Mouse (Mus musculus) limb, embryonic 12.5 days (tissue): ENCODE measurements around the gene Sdr39u1. TPM values are rescaled to one million over a fixed set of nuclear protein-coding genes. Genes with fewer than 3 reads are reported as not detected.
A peak's percentile ranks its signal among the peaks of the same experiment; 100 is the strongest.

ENCODE experiments used
- ATAC-seq: fragments of 200-750 bp; cut with Nextera tagmentation; 2 replicates; pipeline ENCODE4 v1.8.0; 2017; ENCODE audit warnings: low read depth, moderate TSS enrichment; ENCODE audit not compliant: insufficient number of reproducible peaks, insufficient read depth, low FRiP score, low TSS enrichment
- H3K27ac ChIP-seq: fragments of 300-500 bp; sonication (generic); 2 replicates; pipeline ENCODE4 v1.5.1; 2016; ENCODE audit warnings: mild to moderate bottlenecking, moderate library complexity
- H3K27me3 ChIP-seq: fragments of 300-500 bp; sonication (generic); 2 replicates; pipeline ENCODE4 v1.6.1; 2016; ENCODE audit warnings: mild to moderate bottlenecking, moderate library complexity
- H3K36me3 ChIP-seq: fragments of 300-500 bp; sonication (generic); 2 replicates; pipeline ENCODE4 v1.6.1; 2016; ENCODE audit warnings: mild to moderate bottlenecking, moderate library complexity
- H3K4me1 ChIP-seq: fragments of 300-500 bp; sonication (generic); replicated peaks from 2 replicates; pipeline ENCODE4 v1.6.1; 2016
- H3K4me2 ChIP-seq: fragments of 300-500 bp; sonication (generic); 2 replicates; pipeline ENCODE4 v1.6.1; 2016; ENCODE audit warnings: mild to moderate bottlenecking, moderate library complexity
- H3K4me3 ChIP-seq: fragments of 300-500 bp; sonication (generic); replicated peaks from 2 replicates; pipeline ENCODE4 v1.5.1; 2016; ENCODE audit warnings: mild to moderate bottlenecking
- H3K9ac ChIP-seq: fragments of 300-500 bp; sonication (generic); replicated peaks from 2 replicates; pipeline ENCODE4 v1.6.1; 2016; ENCODE audit warnings: mild to moderate bottlenecking, moderate library complexity
- H3K9me3 ChIP-seq: fragments of 300-500 bp; sonication (generic); 2 replicates; pipeline ENCODE4 v1.6.1; 2016; ENCODE audit warnings: mild to moderate bottlenecking, moderate library complexity
- WGBS: fragments of 180-500 bp; shearing (Covaris S2); methylation state at CpG from one replicate; pipeline ENCODE4 v1.1.7; 2016; 5-methylcytosine and 5-hydroxymethylcytosine counted together
- polyA plus RNA-seq: library from polyadenylated mRNA; unstranded; fragments of >200 nt; fragmentation: Nextera tagmentation; extraction: Ambion mirVana; gene quantifications from 2 replicates; pipeline ENCODE4 v1.2.1, GENCODE M21; 2016

Sdr39u1 gene
- polyA plus RNA-seq, 1 experiment from 2014 or later = 81.7 TPM

GRCm38 (mm10) chr14:55872551-55872950 lies 27.5 kb downstream of the Sdr39u1 start:
- Histone ChIP-seq H3K27ac (no peak overlapping the region), H3K9me3 (no peaks in the 10 kb centered on the region), H3K9ac (no peak overlapping the region), H3K36me3 (peaks cover 60% of the 10 kb centered on the region), H3K27me3 (no peaks in the 10 kb centered on the region), H3K4me2 (no peak overlapping the region), H3K4me1 (peaks cover 24% of the 10 kb centered on the region), H3K4me3 (no peak overlapping the region)
- 87% methylated on average over 17 of the region's 17 CpGs for WGBS
- ATAC-seq = no peak

GRCm38 (mm10) chr14:55872039-55872438 lies 28.1 kb downstream of the Sdr39u1 start:
- WGBS = 92% methylated on average over 12 of the region's 12 CpGs
- no peak for ATAC-seq
- Histone ChIP-seq H3K36me3 (peaks cover 65% of the 10 kb centered on the region), H3K9me3 (no peaks in the 10 kb centered on the region), H3K27ac (no peak overlapping the region), H3K4me1 (peaks cover 19% of the 10 kb centered on the region), H3K4me2 (no peak overlapping the region), H3K4me3 (no peak overlapping the region), H3K9ac (no peak overlapping the region), H3K27me3 (no peaks in the 10 kb centered on the region)

GRCm38 (mm10) chr14:55869538-55869937 lies 30.6 kb downstream of the Sdr39u1 start:
- H3K36me3 ChIP-seq = peaks cover 90% of the 10 kb centered on the region
- WGBS = 91% methylated on average over 6 of the region's 6 CpGs
- no peaks in the 10 kb centered on the region for H3K27me3 ChIP-seq
- no peak overlapping the region for H3K9ac ChIP-seq
- H3K4me2 ChIP-seq = no peak overlapping the region
- no peaks in the 10 kb centered on the region for H3K9me3 ChIP-seq
- no peak overlapping the region for H3K4me3 ChIP-seq
- H3K4me1 ChIP-seq = peaks cover 17% of the 10 kb centered on the region
- H3K27ac ChIP-seq = no peak overlapping the region
- no peak for ATAC-seq

- Histone ChIP-seq H3K27ac (no peak overlapping the region), H3K36me3 (peaks cover 100% of the 10 kb centered on the region), H3K4me3 (no peak overlapping the region), H3K9me3 (no peaks in the 10 kb centered on the region), H3K27me3 (no peaks in the 10 kb centered on the region), H3K4me1 (peaks cover 13% of the 10 kb centered on the region), H3K9ac (no peak overlapping the region), H3K4me2 (no peak overlapping the region)
- 90% methylated on average over 14 of the region's 14 CpGs for WGBS
- ATAC-seq = no peak
Observed at GRCm38 (mm10) chr14:55868230-55869026, 31.7 kb downstream of the Sdr39u1 start.

GRCm38 (mm10) chr14:55866962-55867361 lies 33.1 kb downstream of the Sdr39u1 start:
- Histone ChIP-seq H3K4me2 (no peak overlapping the region), H3K9ac (no peak overlapping the region), H3K27ac (no peak overlapping the region), H3K4me3 (no peak overlapping the region), H3K9me3 (no peaks in the 10 kb centered on the region), H3K27me3 (no peaks in the 10 kb centered on the region), H3K36me3 (peaks cover 99% of the 10 kb centered on the region), H3K4me1 (peaks cover 21% of the 10 kb centered on the region)
- WGBS = 39% methylated on average over 4 of the region's 4 CpGs
- no peak for ATAC-seq

GRCm38 (mm10) chr14:55863773-55864172 lies 36.3 kb downstream of the Sdr39u1 start:
- peak overlapping the region; percentile 2; the same call in 1 of the 2 replicates for H3K4me2 ChIP-seq
- H3K27ac ChIP-seq = no peak overlapping the region
- H3K4me1 ChIP-seq = peaks cover 48% of the 10 kb centered on the region
- H3K9me3 ChIP-seq = no peaks in the 10 kb centered on the region
- no peaks in the 10 kb centered on the region for H3K27me3 ChIP-seq
- WGBS = 30% methylated on average over 7 of the region's 7 CpGs
- H3K9ac ChIP-seq = no peak overlapping the region
- peaks cover 79% of the 10 kb centered on the region for H3K36me3 ChIP-seq
- ATAC-seq = 0 out of 2 replicates have a peak, but pooled peaks have one; percentile 9
- no peak overlapping the region for H3K4me3 ChIP-seq

- Histone ChIP-seq H3K9ac (no peak overlapping the region), H3K4me3 (no peak overlapping the region), H3K9me3 (no peaks in the 10 kb centered on the region), H3K27me3 (no peaks in the 10 kb centered on the region), H3K4me1 (peaks cover 51% of the 10 kb centered on the region), H3K4me2 (no peak overlapping the region), H3K27ac (0 out of 2 replicates have a peak overlapping the region, but pooled peaks have one; percentile 29), H3K36me3 (peaks cover 75% of the 10 kb centered on the region)
- no peak for ATAC-seq
- WGBS = 89% methylated on average over 10 of the region's 10 CpGs
Observed at GRCm38 (mm10) chr14:55862970-55863369, 37.1 kb downstream of the Sdr39u1 start.

- WGBS = 66% methylated on average over 6 of the region's 6 CpGs
- H3K9ac ChIP-seq = no peak overlapping the region
- H3K27me3 ChIP-seq = no peaks in the 10 kb centered on the region
- ATAC-seq = no peak
- no peaks in the 10 kb centered on the region for H3K9me3 ChIP-seq
- peaks cover 59% of the 10 kb centered on the region for H3K4me1 ChIP-seq
- no peak overlapping the region for H3K4me2 ChIP-seq
- H3K27ac ChIP-seq = peak overlapping the region; percentile 14; the same call in 1 of the 2 replicates
- H3K36me3 ChIP-seq = peaks cover 75% of the 10 kb centered on the region
- no peak overlapping the region for H3K4me3 ChIP-seq
Observed at GRCm38 (mm10) chr14:55862186-55862585, 37.9 kb downstream of the Sdr39u1 start.

GRCm38 (mm10) chr14:55857588-55857987 lies 42.5 kb downstream of the Sdr39u1 start:
- peaks cover 68% of the 10 kb centered on the region for H3K4me1 ChIP-seq
- WGBS = 42% methylated on average over 4 of the region's 4 CpGs
- H3K9ac ChIP-seq = no peak overlapping the region
- H3K4me3 ChIP-seq = peak overlapping the region; percentile 18; the same call in 1 of the 2 replicates
- ATAC-seq = no peak
- H3K36me3 ChIP-seq = peaks cover 34% of the 10 kb centered on the region
- no peak overlapping the region for H3K27ac ChIP-seq
- H3K4me2 ChIP-seq = peak overlapping the region; percentile 98
- no peaks in the 10 kb centered on the region for H3K27me3 ChIP-seq
- no peaks in the 10 kb centered on the region for H3K9me3 ChIP-seq

- Histone ChIP-seq H3K9ac (peak overlapping the region; percentile 89), H3K4me3 (peak overlapping the region; percentile 78), H3K36me3 (peaks cover 23% of the 10 kb centered on the region), H3K27ac (peak overlapping the region; percentile 98), H3K9me3 (no peaks in the 10 kb centered on the region), H3K4me1 (peaks cover 64% of the 10 kb centered on the region), H3K27me3 (no peaks in the 10 kb centered on the region), H3K4me2 (peak overlapping the region; percentile 98)
- ATAC-seq = no peak
- 0% methylated on average over 4 of the region's 4 CpGs for WGBS
Observed at GRCm38 (mm10) chr14:55855101-55855561, 45.0 kb downstream of the Sdr39u1 start.

- H3K4me1 ChIP-seq = peaks cover 58% of the 10 kb centered on the region
- H3K4me2 ChIP-seq = peak overlapping the region; percentile 98
- H3K9me3 ChIP-seq = no peaks in the 10 kb centered on the region
- H3K9ac ChIP-seq = peak overlapping the region; percentile 89
- no peak for ATAC-seq
- H3K36me3 ChIP-seq = peaks cover 22% of the 10 kb centered on the region
- under 1% methylated on average over 9 of the region's 9 CpGs for WGBS
- no peaks in the 10 kb centered on the region for H3K27me3 ChIP-seq
- H3K27ac ChIP-seq = peak overlapping the region; percentile 98
- peak overlapping the region; percentile 78 for H3K4me3 ChIP-seq
Observed at GRCm38 (mm10) chr14:55854406-55855100, 45.5 kb downstream of the Sdr39u1 start.
